Mouse (Mus musculus) liver, adult (tissue): ENCODE measurements around the gene Krit1.

Experiments
- GATA4 ChIP-seq: IDR thresholded peaks from 2 replicates; pipeline ENCODE4 v1.6.1; 2014; ENCODE audit warnings: mild to moderate bottlenecking, low read length; ENCODE audit not compliant: insufficient replicate concordance

Krit1 gene

DNA sequence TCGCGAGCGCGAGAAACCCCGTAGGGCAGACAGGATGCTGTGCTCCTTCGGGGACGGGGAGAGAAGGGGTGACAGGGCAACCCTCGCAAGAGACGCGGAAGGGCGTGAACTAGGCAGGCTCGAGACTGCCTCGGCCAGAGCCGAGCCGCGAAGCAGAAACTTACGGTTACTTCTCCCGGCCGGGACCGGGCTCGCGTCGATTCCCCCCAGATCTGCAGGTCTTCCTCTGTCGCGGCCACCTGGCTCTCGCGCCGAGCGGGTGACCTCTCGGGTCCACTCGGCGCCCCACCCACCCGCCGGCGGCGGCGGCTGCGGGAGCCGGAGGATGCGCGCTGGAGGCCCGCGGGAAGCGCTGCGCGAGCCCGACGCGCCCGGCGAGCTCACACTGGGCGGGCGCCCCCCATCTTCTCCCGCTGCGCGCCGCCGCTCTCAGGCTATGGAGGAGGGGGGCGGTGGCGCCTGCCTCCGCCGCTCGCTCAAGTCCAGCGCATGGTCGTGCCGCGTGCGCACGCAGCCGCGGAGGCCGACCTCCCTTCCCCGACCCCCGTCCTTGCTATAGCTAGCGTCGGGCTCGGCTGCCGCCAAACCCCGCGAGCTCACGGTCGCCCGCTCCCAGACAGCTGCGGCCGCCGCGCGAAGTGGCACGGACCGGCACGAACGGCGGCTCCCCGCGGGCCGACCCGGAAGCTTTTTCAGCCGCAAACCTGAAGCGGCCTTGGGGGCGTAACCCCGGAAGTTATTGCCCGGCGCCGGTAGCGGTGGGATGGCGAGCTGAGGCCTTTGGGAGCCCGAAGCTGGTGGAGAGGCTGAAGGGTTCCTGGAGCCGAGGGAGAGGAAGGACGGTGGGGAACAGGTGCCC is at the start of gene Krit1, which contains the start of gene Ankib1:
Gene Krit1 (plus strand): TSS at position 752 of the 859 bp plus-strand sequence.
Gene Ankib1 (minus strand): TSS at position 493 of the 859 bp plus-strand sequence.
- no peak for TF ChIP-seq GATA4

DNA sequence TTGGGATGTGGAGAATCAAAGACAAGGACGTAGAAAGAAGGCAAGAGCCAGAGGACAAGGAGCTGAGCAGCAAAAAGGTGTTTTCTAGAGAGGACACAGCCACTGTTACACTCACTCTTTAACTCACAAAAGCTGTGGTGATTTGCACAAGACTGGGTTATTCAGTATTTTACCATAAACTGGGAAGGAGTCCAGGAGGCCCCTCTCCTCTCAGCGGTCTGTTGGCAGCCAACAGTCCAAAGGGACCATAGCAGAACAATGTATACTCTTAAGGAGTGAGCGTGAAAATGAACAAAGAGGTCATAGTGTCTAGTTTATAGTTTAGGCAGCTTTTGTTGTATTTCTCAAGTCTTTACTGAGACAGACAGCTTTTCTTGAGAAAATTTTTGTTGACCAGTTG is 31.5 kb upstream of the Krit1 start:
- TF ChIP-seq GATA4, result no peak

DNA sequence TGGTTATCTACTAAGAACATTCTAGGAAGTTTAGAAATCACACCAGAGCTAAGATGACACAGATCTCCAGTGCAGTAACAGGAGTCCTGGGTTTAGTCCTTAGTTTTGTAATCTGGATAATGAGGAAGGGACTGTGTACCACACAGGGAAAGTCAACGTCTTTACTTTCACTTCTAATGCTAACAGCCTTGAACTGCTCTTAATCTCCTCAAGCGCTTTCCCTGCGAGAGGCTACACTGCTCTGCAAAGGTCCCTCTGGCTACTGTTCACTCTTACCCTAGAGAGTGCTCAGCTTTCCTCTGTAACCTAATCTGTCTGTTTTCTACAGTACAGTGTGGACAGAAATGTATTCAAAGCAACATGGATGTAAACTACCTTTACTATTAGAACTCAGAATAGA is 31.0 kb upstream of the Krit1 start:
- no peak for TF ChIP-seq GATA4

DNA sequence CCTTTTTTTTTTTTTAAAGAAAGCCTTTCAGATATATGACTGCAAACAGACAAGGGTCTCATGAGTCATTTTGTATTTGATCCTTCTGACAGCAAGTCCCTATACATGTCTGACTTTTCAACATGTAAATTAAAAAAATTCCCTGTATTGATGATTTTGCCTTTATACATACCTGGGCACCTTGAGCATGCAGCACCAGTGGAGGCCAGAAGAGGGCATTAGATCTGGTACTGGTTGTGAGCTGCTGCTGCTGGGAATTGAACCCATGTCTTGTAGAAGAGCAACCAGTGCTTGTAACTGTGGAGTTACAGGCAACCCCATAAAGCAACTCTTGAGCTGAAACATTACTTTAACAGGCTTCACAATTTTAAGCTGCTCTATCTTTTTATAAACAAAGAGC is 20.3 kb upstream of the Krit1 start:
- no peak for TF ChIP-seq GATA4

DNA sequence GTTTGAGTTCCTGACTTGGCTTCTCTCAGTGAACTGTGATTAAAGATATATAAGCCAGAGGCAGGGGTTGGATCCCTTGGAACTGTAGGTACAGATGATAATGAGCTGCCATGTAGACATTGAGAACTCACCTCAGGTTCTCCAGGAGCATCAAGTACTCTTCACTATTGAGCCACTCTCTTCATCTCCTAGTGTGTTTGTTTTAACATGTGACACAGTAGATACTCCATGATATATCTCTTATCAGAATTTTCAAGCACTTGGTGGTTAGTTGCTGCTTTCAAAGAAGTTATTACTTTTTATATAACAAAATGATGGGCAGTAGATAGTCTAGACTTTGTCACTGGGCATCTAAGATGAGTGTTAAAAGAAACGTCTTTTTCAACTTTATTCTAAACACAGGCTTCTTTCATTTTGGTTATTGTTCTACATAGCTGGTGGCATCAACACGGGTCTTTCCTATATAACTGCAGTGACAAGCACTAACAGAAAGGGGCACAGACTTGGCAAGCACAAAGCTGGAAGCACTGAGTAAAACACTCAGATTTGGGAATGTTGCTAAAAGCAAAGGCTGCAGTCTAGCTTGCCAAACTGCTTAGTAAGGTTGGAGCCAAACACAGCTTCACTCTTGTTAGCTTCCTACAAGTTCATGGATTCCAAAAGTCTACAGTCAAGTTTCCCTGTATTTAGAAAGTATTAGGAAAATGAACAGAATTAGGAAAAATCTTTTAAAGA is 18.9 kb upstream of the Krit1 start:
- no peak for TF ChIP-seq GATA4

DNA sequence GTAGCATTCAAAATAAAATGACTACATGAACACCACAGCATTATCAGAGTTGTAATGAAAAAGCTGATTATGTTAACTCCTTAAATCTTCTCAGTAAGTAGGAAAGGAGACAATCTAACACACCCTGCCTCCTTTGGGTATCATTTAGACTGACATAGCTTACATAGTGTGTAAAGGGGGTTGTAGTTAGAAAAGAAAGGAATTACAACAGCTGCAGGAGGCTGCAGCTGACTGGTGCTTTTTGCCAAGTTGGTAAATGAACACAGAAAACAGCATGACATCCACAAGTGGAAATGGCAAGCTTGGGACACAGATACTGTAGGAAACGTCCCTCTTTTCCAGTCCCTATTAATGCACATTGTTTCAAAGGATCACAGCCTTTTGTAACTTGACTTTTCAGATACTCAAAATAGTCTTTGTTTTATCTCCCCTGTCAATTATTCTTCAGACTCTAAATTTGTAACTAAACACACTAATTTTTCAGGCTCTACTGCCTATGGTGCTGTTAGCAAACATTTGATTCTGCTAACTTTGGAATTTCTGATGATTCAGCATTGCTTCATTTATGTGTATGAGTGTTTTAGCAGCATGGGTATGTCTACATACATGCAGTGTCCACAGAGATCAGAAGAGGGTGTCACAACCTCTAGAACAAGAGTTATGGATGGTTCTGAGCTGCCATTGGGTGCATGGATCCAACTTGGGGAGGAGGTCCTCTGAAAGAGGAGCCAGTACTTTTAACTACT is 18.1 kb upstream of the Krit1 start:
- TF ChIP-seq GATA4, result no peak

DNA sequence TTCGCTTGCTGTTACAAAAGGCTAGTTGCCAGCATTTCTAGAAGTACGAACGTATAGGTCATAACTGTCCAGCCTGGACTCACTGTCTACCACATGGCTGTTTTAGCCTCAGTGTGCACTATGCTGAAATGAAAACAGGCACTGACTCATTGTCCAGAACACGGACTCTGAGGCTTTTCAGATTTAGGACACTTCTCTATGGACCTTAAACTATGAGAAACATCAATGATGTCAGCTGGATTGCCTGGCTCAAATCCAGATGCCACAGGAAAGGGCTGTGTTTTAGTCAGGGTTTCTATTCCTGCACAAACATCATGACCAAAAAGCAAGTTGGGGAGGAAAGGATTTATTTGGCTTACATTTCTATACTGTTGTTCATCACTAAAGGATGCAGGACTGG is 15.4 kb upstream of the Krit1 start:
- no peak for TF ChIP-seq GATA4

DNA sequence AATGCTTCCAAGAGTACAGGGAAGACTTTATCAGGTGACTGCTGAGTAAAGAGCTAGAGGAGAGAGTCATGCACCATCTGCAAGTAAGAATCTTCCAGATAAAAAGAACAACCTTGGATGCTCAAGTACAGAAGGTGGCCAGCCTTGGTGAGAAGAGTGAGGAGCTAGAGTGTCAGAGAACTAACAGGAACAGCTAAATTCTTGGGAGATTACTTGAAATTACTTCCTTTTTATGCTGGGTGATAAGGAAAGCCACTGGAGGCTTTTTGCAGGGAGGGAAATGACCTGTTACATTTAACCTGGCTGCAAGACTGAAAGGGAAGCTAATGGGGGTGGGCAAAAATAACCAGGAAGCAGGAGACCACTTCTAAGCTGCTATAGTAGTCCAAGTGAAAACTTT is 11.9 kb upstream of the Krit1 start:
- TF ChIP-seq GATA4, result no peak

DNA sequence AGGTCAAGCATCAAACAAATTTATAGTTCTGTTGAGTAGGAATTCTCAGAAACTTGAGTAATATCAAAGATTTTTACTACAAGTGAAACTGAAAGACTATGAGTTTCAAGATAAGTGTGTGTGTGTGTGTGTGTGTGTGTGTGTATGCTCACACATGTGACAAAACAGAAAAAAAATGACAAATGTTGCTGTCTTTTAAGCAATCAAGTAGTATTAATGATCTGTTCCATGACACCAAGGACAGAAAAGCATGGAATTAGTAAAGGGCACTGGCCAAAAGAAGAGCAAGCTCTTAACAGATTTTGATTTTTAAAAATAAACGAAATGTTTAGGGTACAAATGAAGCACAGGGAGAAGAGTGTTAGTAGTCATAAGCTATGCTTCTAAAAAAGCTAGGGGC is 2.9 kb upstream of the Krit1 start:
- no peak for TF ChIP-seq GATA4

DNA sequence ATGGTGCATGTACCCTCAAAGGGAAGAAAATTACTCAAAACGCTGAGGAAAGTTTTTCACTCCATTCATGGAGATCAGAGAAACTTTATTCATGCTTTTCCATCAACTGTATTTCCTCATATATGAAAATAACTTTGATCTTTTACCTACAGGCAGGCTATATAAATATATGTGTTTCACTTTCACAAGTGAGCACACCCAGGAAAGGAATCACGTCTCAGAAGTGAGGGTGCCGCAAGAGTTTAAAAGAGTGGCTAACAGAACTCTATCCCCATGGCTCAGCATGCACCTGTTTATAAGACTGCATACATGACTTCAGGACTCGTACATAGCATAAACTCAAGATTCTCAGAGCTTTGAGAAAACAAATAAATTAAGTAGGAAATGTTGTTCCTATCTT is 2.1 kb upstream of the Krit1 start:
- no peak for TF ChIP-seq GATA4

DNA sequence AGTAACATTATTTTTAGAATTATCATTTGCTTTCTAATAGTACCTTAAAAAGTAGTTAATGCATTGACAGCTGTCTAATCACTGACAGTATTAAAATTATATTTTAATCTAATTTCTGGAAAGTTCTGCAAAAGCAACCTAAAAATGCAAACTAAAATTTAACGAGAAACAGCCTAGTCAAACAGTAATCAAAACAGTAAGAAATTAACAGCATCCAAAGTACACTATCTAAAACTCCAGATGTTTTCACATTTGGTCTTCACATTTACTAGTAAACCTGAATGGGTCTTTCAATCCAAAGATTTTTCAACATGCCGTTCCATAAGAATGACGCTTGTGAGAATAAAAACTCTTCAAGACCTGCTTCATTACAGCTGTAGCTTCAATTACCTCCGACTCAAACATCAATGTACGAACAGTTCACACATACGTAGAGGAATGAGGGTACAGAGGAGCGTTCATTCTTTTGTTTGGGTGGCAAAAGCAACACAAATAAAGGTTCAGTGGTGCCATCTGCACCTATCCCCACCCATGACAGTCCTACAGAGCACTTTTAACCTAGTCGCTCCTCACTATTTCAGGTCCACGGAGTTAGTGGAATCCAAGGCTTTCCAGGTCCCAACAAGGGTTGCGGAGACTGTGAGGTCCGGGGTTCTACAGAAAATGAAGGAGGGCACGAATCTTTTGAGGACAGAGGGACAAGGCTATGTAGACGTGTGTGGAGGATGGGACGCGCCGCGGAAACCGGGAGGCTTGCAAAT is 1.1 kb upstream of the Krit1 start:
- TF ChIP-seq GATA4, result no peak

DNA sequence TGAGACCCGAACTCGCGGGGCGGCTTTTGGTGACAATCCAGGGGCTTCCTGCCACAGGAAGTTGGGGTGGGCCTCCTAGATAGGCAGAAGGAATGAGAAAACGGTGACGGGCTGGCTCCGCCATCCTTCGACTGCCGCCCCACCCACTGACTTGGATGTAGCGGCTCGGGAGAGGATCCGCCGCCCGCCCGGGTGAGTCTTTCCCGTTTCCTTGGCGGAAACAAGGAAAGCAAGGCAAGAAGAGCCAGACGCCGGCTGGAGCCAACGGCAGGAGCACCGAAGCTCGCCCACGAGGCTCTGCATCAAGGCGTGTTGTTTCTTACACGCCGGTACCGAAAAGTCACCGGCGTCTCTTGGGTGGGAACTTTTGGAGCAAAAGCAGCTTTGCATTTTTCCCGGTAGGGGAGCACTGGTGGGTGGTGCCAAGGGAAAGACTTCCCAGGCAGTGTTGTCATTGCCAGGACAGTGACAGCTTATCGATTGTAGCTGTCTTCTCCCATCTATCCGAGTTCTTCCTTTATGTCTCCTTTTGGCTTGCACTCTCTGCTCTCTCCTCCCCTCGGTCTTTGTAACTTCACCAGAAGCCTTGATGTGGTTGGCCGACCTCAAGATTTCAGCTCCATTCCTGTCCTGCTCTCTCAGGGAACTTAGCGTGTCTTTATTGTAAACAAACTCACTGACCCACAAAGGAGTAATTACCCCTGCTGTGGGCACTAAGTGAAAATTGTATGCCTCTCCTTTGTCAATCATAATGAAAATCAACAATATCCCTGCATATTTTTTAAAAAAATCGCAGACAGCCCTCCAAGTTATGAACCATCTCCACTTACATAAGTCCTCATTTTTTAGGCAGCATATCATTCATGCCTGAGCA is 545 bp downstream of the Krit1 start:
- TF ChIP-seq GATA4, result no peak

DNA sequence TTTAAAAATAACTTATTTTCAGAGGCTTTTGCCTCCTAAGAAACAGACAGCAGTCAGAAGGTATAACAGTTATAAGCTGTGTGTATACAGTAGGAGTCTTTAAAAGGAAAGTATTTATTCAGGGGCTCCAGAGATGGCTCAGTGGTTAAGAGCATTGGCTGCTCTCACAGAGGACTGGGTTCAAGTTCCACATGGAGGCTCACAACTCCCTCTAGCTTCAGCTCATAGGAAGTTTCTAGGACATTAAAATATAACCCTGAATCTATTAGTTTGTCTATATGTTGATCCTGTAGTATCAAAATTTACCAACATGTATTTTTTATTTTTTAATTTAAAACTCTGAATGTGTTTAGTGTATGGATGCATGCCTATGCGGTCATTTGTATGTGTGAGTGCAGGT is 5.5 kb downstream of the Krit1 start:
- no peak for TF ChIP-seq GATA4

DNA sequence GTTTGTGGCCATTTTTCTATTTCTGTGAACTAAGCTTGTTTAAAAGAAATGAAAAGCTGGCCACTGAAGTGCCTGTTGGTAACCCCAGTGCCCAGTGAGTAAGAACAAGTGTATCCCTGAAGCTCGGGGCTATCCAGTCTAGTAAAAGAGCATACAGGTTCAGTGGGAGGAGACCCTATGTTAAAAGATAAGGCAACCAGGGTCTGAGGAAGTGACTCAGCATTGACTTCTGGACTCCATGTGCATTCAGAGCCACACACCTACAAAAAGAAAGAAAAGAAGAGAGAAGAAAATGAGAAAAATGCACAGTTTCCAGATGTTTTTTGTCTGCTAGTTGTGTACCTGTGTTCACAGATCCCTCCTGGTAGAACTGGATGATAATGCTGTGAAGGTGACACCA is 31.1 kb downstream of the Krit1 start:
- no peak for TF ChIP-seq GATA4

DNA sequence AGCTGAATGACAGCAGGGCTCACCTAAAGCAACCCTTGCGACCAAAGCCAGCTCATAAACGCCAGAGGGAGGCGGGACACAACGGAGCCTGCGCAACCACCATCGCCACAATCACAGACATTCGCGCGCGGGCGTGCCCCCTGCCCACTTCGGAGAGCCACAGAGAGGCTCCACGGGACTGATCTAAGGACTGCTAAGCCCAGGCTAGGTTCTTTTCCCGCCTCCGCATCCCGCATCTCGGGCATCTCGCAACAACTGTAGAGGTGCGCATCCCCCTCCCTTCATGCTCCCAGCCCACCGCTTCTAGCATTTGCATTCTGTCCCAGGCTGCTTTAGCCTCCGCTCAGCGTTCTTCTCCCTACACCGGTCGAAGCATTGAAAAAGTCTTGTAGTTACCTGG is 42.0 kb downstream of the Krit1 start, which contains the start of gene Lrrd1:
Gene Lrrd1 (plus strand): TSS at position 148 of the 400 bp plus-strand sequence.
- no peak for TF ChIP-seq GATA4
